Mouse (Mus musculus) kidney, adult 2 months (tissue): ENCODE measurements at regions not wholly inside any gene's neighbourhood (a gene's known extent, or its start where the extent isn't known, plus 50 kb on each side); places are given as distances from the start of the nearest gene placed in this dataset.

Source experiments
- CTCF ChIP-seq: fragments of 200-500 bp; conservative IDR thresholded peaks from 2 replicates; pipeline ENCODE4 v1.5.1; 2011; ENCODE audit warnings: low read depth, mild to moderate bottlenecking, control low read depth, low read length, moderate library complexity, mixed read lengths; ENCODE audit not compliant: insufficient read depth, insufficient read length
- POLR2A ChIP-seq: fragments of 200-500 bp; IDR thresholded peaks from one replicate; pipeline ENCODE4 v1.6.1; 2011; ENCODE audit warnings: low read depth, low read length, control low read depth

GRCm38 (mm10) chr10:111715172-111715571 is 209.1 kb downstream of the Phlda1 start:
- TF ChIP-seq CTCF (no peak), POLR2A (no peak)
